ENCODE assay signal across 8 mouse cellular contexts in the genomic region with DNA sequence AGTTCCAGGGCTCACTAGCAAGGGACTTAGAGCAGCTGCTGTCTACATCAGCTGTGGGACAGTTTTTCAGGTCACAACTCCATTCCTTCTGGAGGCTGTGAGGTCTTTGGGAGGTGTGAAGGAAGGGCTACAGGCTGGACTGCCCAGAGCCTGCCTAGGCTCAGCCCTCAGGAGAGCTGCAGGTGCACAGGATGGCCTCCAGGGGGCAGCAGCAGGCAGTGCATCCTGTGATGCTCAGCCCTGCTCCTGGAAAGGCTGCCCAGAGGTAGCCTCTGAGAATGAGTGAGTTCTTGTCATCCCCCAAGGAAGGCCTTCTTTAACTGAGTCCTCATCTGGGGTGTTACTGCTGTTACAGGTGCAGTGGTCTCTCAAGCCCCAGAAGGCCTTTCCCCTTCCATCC. TPM values are rescaled to one million over a fixed set of nuclear protein-coding genes. Genes with fewer than 3 reads are reported as not detected.
DNase-seq lines count a peak whose midpoint lies in the region; ATAC-seq lines count a peak whose summit lies in the region.

No protein-coding gene starts in this region.

- H3K36me3 ChIP-seq in forebrain, embryonic 16.5 days (ENCODE audit: control insufficient read depth, insufficient read depth): peaks cover 15% of the 10 kb centered on the region
- peaks cover 70% of the 10 kb centered on the region for H3K36me3 ChIP-seq in hindbrain, embryonic 12.5 days

- H3K27ac ChIP-seq in forebrain, embryonic 16.5 days (ENCODE audit: low read length): no peak overlapping the region
- no peak overlapping the region for H3K27ac ChIP-seq in hindbrain, embryonic 12.5 days

- H3K9me3 ChIP-seq in forebrain, embryonic 16.5 days (ENCODE audit: control insufficient read depth, low read length): no peaks in the 10 kb centered on the region
- H3K9me3 ChIP-seq in hindbrain, embryonic 12.5 days (replicated peaks): no peaks in the 10 kb centered on the region

- ATAC-seq in forebrain, embryonic 16.5 days: peak; percentile 79
- peak; percentile 41 for ATAC-seq in hindbrain, embryonic 12.5 days (ENCODE audit: low FRiP score)

- H3K4me1 ChIP-seq in forebrain, embryonic 16.5 days (replicated peaks; ENCODE audit: control insufficient read depth, insufficient read depth, low read length): peaks cover 3% of the 10 kb centered on the region
- H3K4me1 ChIP-seq in hindbrain, embryonic 12.5 days: peaks cover 14% of the 10 kb centered on the region

- H3K4me3 ChIP-seq in forebrain, embryonic 16.5 days (replicated peaks; ENCODE audit: low read length): no peak overlapping the region
- H3K4me3 ChIP-seq in hindbrain, embryonic 12.5 days: no peak overlapping the region

- H3K9ac ChIP-seq in forebrain, embryonic 16.5 days (replicated peaks; ENCODE audit: low read depth, low read length): no peak overlapping the region
- no peak overlapping the region for H3K9ac ChIP-seq in hindbrain, embryonic 12.5 days

- H3K4me2 ChIP-seq in forebrain, embryonic 16.5 days (ENCODE audit: low read length): no peak overlapping the region
- no peak overlapping the region for H3K4me2 ChIP-seq in hindbrain, embryonic 12.5 days (replicated peaks)

- no peaks in the 10 kb centered on the region for H3K27me3 ChIP-seq in forebrain, embryonic 16.5 days (replicated peaks; ENCODE audit: control insufficient read depth, insufficient read depth, low read length)
- no peaks in the 10 kb centered on the region for H3K27me3 ChIP-seq in hindbrain, embryonic 12.5 days

- peak; percentile 80 for DNase-seq in MN1 (ENCODE audit: low spot score)
- peak; percentile 88 to 90 for DNase-seq in cerebellum, adult 18-20 months
- peak; percentile 80 to 90 for DNase-seq in layer of hippocampus, postnatal 25 days (ENCODE audit: extremely low spot score in 1 of 2, low spot score in 1 of 2)
- DNase-seq in lung, postnatal 36 days: peak; percentile 79
- DNase-seq in retina, postnatal 1 day: peak; percentile 76
- peak; percentile 56 to 60 for DNase-seq in thymus, postnatal 36 days

RNA-seq across cellular contexts. Expression of a gene that starts 12.5 kb away (rescaled TPM):
- polyA plus RNA-seq in forebrain, embryonic 16.5 days (2015; fragmentation: Nextera tagmentation; extraction: Ambion mirVana): 16.2 and 21.0 TPM in 2 replicates
- 22.2 and 24.9 TPM in 2 replicates for polyA plus RNA-seq in hindbrain, embryonic 12.5 days (2016; fragmentation: Nextera tagmentation; extraction: Ambion mirVana)
- total RNA-seq in layer of hippocampus, postnatal 25 days (2021): 10 to 100 TPM; 35.6 to 38.2 TPM

RNA-seq across cellular contexts. Expression of a gene that starts 43.9 kb away (rescaled TPM):
- 8.6 and 9.8 TPM in 2 replicates for polyA plus RNA-seq in forebrain, embryonic 16.5 days (2015; fragmentation: Nextera tagmentation; extraction: Ambion mirVana)
- polyA plus RNA-seq in hindbrain, embryonic 12.5 days (2016; fragmentation: Nextera tagmentation; extraction: Ambion mirVana): 14.8 and 15.2 TPM in 2 replicates
- total RNA-seq in layer of hippocampus, postnatal 25 days (2021): 100 to 1,000 TPM; 388 to 423 TPM
